Mouse (Mus musculus): ENCODE measurements around the gene Sag. TPM values are rescaled to one million over a fixed set of nuclear protein-coding genes. Genes with fewer than 3 reads are reported as not detected.

Gene Sag
- polyA plus RNA-seq, 1 experiment from 2014 or later: 0.91 TPM

GRCm38 (mm10) chr1:87879034-87879433 lies 75.6 kb downstream of the Sag start:
- Histone ChIP-seq H3K4me1 (ENCODE audit: control insufficient read depth, insufficient read depth, low read length) (peaks cover 29% of the 10 kb centered on the region), H3K27me3 (replicated peaks; ENCODE audit: control insufficient read depth, insufficient read depth, low read length) (no peaks in the 10 kb centered on the region), H3K27ac (ENCODE audit: low read length) (no peak overlapping the region), H3K4me3 (ENCODE audit: low read length) (no peak overlapping the region), H3K4me2 (ENCODE audit: low read depth, low read length) (no peak overlapping the region), H3K9me3 (ENCODE audit: control insufficient read depth, low read length) (no peaks in the 10 kb centered on the region), H3K36me3 (ENCODE audit: control insufficient read depth, insufficient read depth, low read length) (no peaks in the 10 kb centered on the region), H3K9ac (ENCODE audit: low read depth, low read length) (no peak overlapping the region)
- no peak for ATAC-seq
- WGBS: 82% methylated on average over 3 of the region's 3 CpGs

GRCm38 (mm10) chr1:87879494-87880325 lies 76.2 kb downstream of the Sag start:
- no peak overlapping the region for H3K4me2 ChIP-seq (ENCODE audit: low read depth, low read length)
- no peaks in the 10 kb centered on the region for H3K27me3 ChIP-seq (replicated peaks; ENCODE audit: control insufficient read depth, insufficient read depth, low read length)
- no peaks in the 10 kb centered on the region for H3K9me3 ChIP-seq (ENCODE audit: control insufficient read depth, low read length)
- 20% methylated on average over 3 of the region's 3 CpGs for WGBS
- no peak overlapping the region for H3K9ac ChIP-seq (ENCODE audit: low read depth, low read length)
- H3K4me3 ChIP-seq (ENCODE audit: low read length): no peak overlapping the region
- ATAC-seq: peak; percentile 80
- H3K36me3 ChIP-seq (ENCODE audit: control insufficient read depth, insufficient read depth, low read length): no peaks in the 10 kb centered on the region
- H3K4me1 ChIP-seq (ENCODE audit: control insufficient read depth, insufficient read depth, low read length): peaks cover 29% of the 10 kb centered on the region
- H3K27ac ChIP-seq (ENCODE audit: low read length): peak overlapping the region; percentile 62

GRCm38 (mm10) chr1:87880326-87880627 lies 76.8 kb downstream of the Sag start:
- Histone ChIP-seq H3K36me3 (ENCODE audit: control insufficient read depth, insufficient read depth, low read length) (no peaks in the 10 kb centered on the region), H3K27me3 (replicated peaks; ENCODE audit: control insufficient read depth, insufficient read depth, low read length) (no peaks in the 10 kb centered on the region), H3K27ac (ENCODE audit: low read length) (peak overlapping the region; percentile 62), H3K9me3 (ENCODE audit: control insufficient read depth, low read length) (no peaks in the 10 kb centered on the region), H3K4me1 (ENCODE audit: control insufficient read depth, insufficient read depth, low read length) (peaks cover 26% of the 10 kb centered on the region), H3K4me3 (ENCODE audit: low read length) (no peak overlapping the region), H3K4me2 (ENCODE audit: low read depth, low read length) (no peak overlapping the region), H3K9ac (ENCODE audit: low read depth, low read length) (no peak overlapping the region)
- 87% methylated on average over 6 of the region's 6 CpGs for WGBS
- ATAC-seq: no peak

- no peak for ATAC-seq
- Histone ChIP-seq H3K36me3 (ENCODE audit: control insufficient read depth, insufficient read depth, low read length) (no peaks in the 10 kb centered on the region), H3K4me2 (ENCODE audit: low read depth, low read length) (no peak overlapping the region), H3K4me3 (ENCODE audit: low read length) (no peak overlapping the region), H3K27ac (ENCODE audit: low read length) (no peak overlapping the region), H3K9ac (ENCODE audit: low read depth, low read length) (no peak overlapping the region), H3K9me3 (ENCODE audit: control insufficient read depth, low read length) (no peaks in the 10 kb centered on the region), H3K4me1 (ENCODE audit: control insufficient read depth, insufficient read depth, low read length) (peaks cover 26% of the 10 kb centered on the region), H3K27me3 (replicated peaks; ENCODE audit: control insufficient read depth, insufficient read depth, low read length) (no peaks in the 10 kb centered on the region)
- WGBS: 69% methylated on average over 2 of the region's 2 CpGs
Measured at GRCm38 (mm10) chr1:87880856-87881255, 77.4 kb downstream of the Sag start.

GRCm38 (mm10) chr1:87881726-87882125 lies 78.2 kb downstream of the Sag start:
- H3K27ac ChIP-seq (ENCODE audit: low read length): no peak overlapping the region
- no peak overlapping the region for H3K4me2 ChIP-seq (ENCODE audit: low read depth, low read length)
- no peak for ATAC-seq
- H3K9ac ChIP-seq (ENCODE audit: low read depth, low read length): no peak overlapping the region
- H3K4me3 ChIP-seq (ENCODE audit: low read length): no peak overlapping the region
- H3K4me1 ChIP-seq (ENCODE audit: control insufficient read depth, insufficient read depth, low read length): peaks cover 25% of the 10 kb centered on the region
- no peaks in the 10 kb centered on the region for H3K27me3 ChIP-seq (replicated peaks; ENCODE audit: control insufficient read depth, insufficient read depth, low read length)
- no peaks in the 10 kb centered on the region for H3K36me3 ChIP-seq (ENCODE audit: control insufficient read depth, insufficient read depth, low read length)
- H3K9me3 ChIP-seq (ENCODE audit: control insufficient read depth, low read length): no peaks in the 10 kb centered on the region
- WGBS: 49% methylated on average over 4 of the region's 4 CpGs

GRCm38 (mm10) chr1:87882554-87882953 lies 79.1 kb downstream of the Sag start:
- H3K27me3 ChIP-seq (replicated peaks; ENCODE audit: control insufficient read depth, insufficient read depth, low read length): no peaks in the 10 kb centered on the region
- no peak overlapping the region for H3K27ac ChIP-seq (ENCODE audit: low read length)
- H3K4me2 ChIP-seq (ENCODE audit: low read depth, low read length): no peak overlapping the region
- no peak overlapping the region for H3K4me3 ChIP-seq (ENCODE audit: low read length)
- H3K9me3 ChIP-seq (ENCODE audit: control insufficient read depth, low read length): no peaks in the 10 kb centered on the region
- H3K36me3 ChIP-seq (ENCODE audit: control insufficient read depth, insufficient read depth, low read length): no peaks in the 10 kb centered on the region
- no peak overlapping the region for H3K9ac ChIP-seq (ENCODE audit: low read depth, low read length)
- H3K4me1 ChIP-seq (ENCODE audit: control insufficient read depth, insufficient read depth, low read length): peaks cover 17% of the 10 kb centered on the region
- no peak for ATAC-seq

- peak; percentile 57 for ATAC-seq
- peak overlapping the region; percentile 89 for H3K27ac ChIP-seq (ENCODE audit: low read length)
- WGBS: 45% methylated on average over 1 of the region's 1 CpGs
Measured at GRCm38 (mm10) chr1:87890960-87891359, 87.5 kb downstream of the Sag start.

GRCm38 (mm10) chr1:87891634-87892033 lies 88.2 kb downstream of the Sag start:
- peak; percentile 43; the same call in 1 of the 2 replicates for ATAC-seq
- Histone ChIP-seq H3K36me3 (ENCODE audit: control insufficient read depth, insufficient read depth, low read length) (no peaks in the 10 kb centered on the region), H3K9me3 (ENCODE audit: control insufficient read depth, low read length) (no peaks in the 10 kb centered on the region), H3K4me3 (ENCODE audit: low read length) (no peak overlapping the region), H3K4me1 (ENCODE audit: control insufficient read depth, insufficient read depth, low read length) (peaks cover 11% of the 10 kb centered on the region), H3K4me2 (ENCODE audit: low read depth, low read length) (no peak overlapping the region), H3K27ac (ENCODE audit: low read length) (peak overlapping the region; percentile 89), H3K9ac (ENCODE audit: low read depth, low read length) (no peak overlapping the region), H3K27me3 (replicated peaks; ENCODE audit: control insufficient read depth, insufficient read depth, low read length) (no peaks in the 10 kb centered on the region)
- WGBS: 66% methylated on average over 4 of the region's 4 CpGs

More at GRCm38 (mm10) chr1:87890960-87891359, 87.5 kb downstream of the Sag start:
- Histone ChIP-seq H3K36me3 (ENCODE audit: control insufficient read depth, insufficient read depth, low read length) (no peaks in the 10 kb centered on the region), H3K9ac (ENCODE audit: low read depth, low read length) (no peak overlapping the region), H3K27me3 (replicated peaks; ENCODE audit: control insufficient read depth, insufficient read depth, low read length) (no peaks in the 10 kb centered on the region), H3K4me1 (ENCODE audit: control insufficient read depth, insufficient read depth, low read length) (peaks cover 11% of the 10 kb centered on the region), H3K4me2 (ENCODE audit: low read depth, low read length) (no peak overlapping the region), H3K4me3 (ENCODE audit: low read length) (no peak overlapping the region), H3K9me3 (ENCODE audit: control insufficient read depth, low read length) (no peaks in the 10 kb centered on the region)

GRCm38 (mm10) chr1:87892499-87892898 lies 89.0 kb downstream of the Sag start:
- Histone ChIP-seq H3K4me3 (ENCODE audit: low read length) (no peak overlapping the region), H3K27me3 (replicated peaks; ENCODE audit: control insufficient read depth, insufficient read depth, low read length) (no peaks in the 10 kb centered on the region), H3K36me3 (ENCODE audit: control insufficient read depth, insufficient read depth, low read length) (no peaks in the 10 kb centered on the region), H3K4me2 (ENCODE audit: low read depth, low read length) (no peak overlapping the region; the same call in 1 of the 2 replicates), H3K9ac (ENCODE audit: low read depth, low read length) (no peak overlapping the region), H3K9me3 (ENCODE audit: control insufficient read depth, low read length) (no peaks in the 10 kb centered on the region), H3K4me1 (ENCODE audit: control insufficient read depth, insufficient read depth, low read length) (peaks cover 11% of the 10 kb centered on the region), H3K27ac (ENCODE audit: low read length) (peak overlapping the region; percentile 58)
- 65% methylated on average over 2 of the region's 2 CpGs for WGBS
- ATAC-seq: peak; percentile 93

GRCm38 (mm10) chr1:87893414-87893813 lies 89.9 kb downstream of the Sag start:
- no peak for ATAC-seq
- H3K4me2 ChIP-seq (ENCODE audit: low read depth, low read length): no peak overlapping the region
- no peaks in the 10 kb centered on the region for H3K9me3 ChIP-seq (ENCODE audit: control insufficient read depth, low read length)
- H3K4me3 ChIP-seq (ENCODE audit: low read length): no peak overlapping the region
- peaks cover 13% of the 10 kb centered on the region for H3K4me1 ChIP-seq (ENCODE audit: control insufficient read depth, insufficient read depth, low read length)
- H3K27ac ChIP-seq (ENCODE audit: low read length): no peak overlapping the region
- WGBS: 89% methylated on average over 4 of the region's 4 CpGs
- no peak overlapping the region for H3K9ac ChIP-seq (ENCODE audit: low read depth, low read length)
- no peaks in the 10 kb centered on the region for H3K27me3 ChIP-seq (replicated peaks; ENCODE audit: control insufficient read depth, insufficient read depth, low read length)
- no peaks in the 10 kb centered on the region for H3K36me3 ChIP-seq (ENCODE audit: control insufficient read depth, insufficient read depth, low read length)

Measured in intestine, embryonic 16.5 days (tissue).